Mouse (Mus musculus) common myeloid progenitor, adult 5-6 weeks (primary cell): ENCODE data around the gene Psmc2. TPM values are rescaled to one million over a fixed set of nuclear protein-coding genes. Genes with fewer than 3 reads are reported as not detected.

Experiments used
- ATAC-seq: replicated peaks from 2 replicates; pipeline ENCODE4 v1.8.0; 2016; ENCODE audit warnings: low read depth, mild to moderate bottlenecking, moderate TSS enrichment, inconsistent platforms; ENCODE audit not compliant: poor library complexity, severe bottlenecking
- total RNA-seq: library from RNA; stranded (forward); fragments of 200-1000, 187-1606 nt; gene quantifications from 2 replicates; pipeline ENCODE4 v1.2.3, GENCODE M21; 2017

The Psmc2 gene
- total RNA-seq, 1 experiment from 2014 or later = 111 TPM

- no peak for ATAC-seq
These were observed 17.8 kb downstream of the Psmc2 start for GRCm38 (mm10) chr5:21802907-21803306.

GRCm38 (mm10) chr5:21803691-21804188, 18.7 kb downstream of the Psmc2 start:
- no peak for ATAC-seq

- no peak for ATAC-seq
These were observed 19.8 kb downstream of the Psmc2 start for GRCm38 (mm10) chr5:21804837-21805236.

- ATAC-seq = no peak
These were observed 25.8 kb downstream of the Psmc2 start for GRCm38 (mm10) chr5:21810924-21811323.

GRCm38 (mm10) chr5:21813994-21814393, 28.9 kb downstream of the Psmc2 start:
- 0 out of 2 replicates have a peak, but pooled peaks have one; percentile 52 for ATAC-seq

- ATAC-seq = no peak
These were observed 41.3 kb downstream of the Psmc2 start for GRCm38 (mm10) chr5:21826370-21826769.

GRCm38 (mm10) chr5:21827643-21828042, 42.6 kb downstream of the Psmc2 start:
- no peak for ATAC-seq

- no peak for ATAC-seq
These were observed 43.8 kb downstream of the Psmc2 start for GRCm38 (mm10) chr5:21828855-21829254.

GRCm38 (mm10) chr5:21831761-21832160, 46.7 kb downstream of the Psmc2 start:
- ATAC-seq = no peak

- ATAC-seq = no peak
These were observed 59.6 kb downstream of the Psmc2 start for GRCm38 (mm10) chr5:21844676-21845075.

GRCm38 (mm10) chr5:21846616-21847290, 61.7 kb downstream of the Psmc2 start:
- no peak for ATAC-seq

- no peak for ATAC-seq
These were observed 62.4 kb downstream of the Psmc2 start for GRCm38 (mm10) chr5:21847438-21847837.

- ATAC-seq = no peak
These were observed 66.7 kb downstream of the Psmc2 start for GRCm38 (mm10) chr5:21851679-21852340.

Other genes with a start within 250 kb of the Psmc2 start
- gene Lrrc17, start 241.7 kb upstream of the Psmc2 start, total RNA-seq = not detected in 2 replicates
- gene Fbxl13, start 139.6 kb upstream of the Psmc2 start, total RNA-seq = 1.8 and 2.7 TPM in 2 replicates
- gene Armc10, start 139.5 kb upstream of the Psmc2 start, total RNA-seq = 68.0 and 73.7 TPM in 2 replicates
- gene Napepld, start 83.9 kb upstream of the Psmc2 start, total RNA-seq = 0.63 and 1.7 TPM in 2 replicates
- gene Pmpcb, start 48.1 kb upstream of the Psmc2 start, total RNA-seq = 82.6 and 101 TPM in 2 replicates
- 203 and 206 TPM in 2 replicates for gene Dnajc2, start within 50 bp of the Psmc2 start, total RNA-seq
- not detected in 2 replicates for gene Slc26a5, start 80.3 kb downstream of the Psmc2 start, total RNA-seq